Mouse (Mus musculus): ENCODE measurements at regions not wholly inside any gene's neighbourhood (a gene's known extent, or its start where the extent isn't known, plus 50 kb on each side); places are given as distances from the start of the nearest gene placed in this dataset.

- DNase-seq (ENCODE audit: low spot score): no peak
These were observed 52.5 kb downstream of the Adm start for GRCm38 (mm10) chr7:110679916-110680315.

- no peak for DNase-seq (ENCODE audit: low spot score)
These were observed 55.5 kb downstream of the Adm start for GRCm38 (mm10) chr7:110682911-110683310.

GRCm38 (mm10) chr7:110688884-110689681 is 61.6 kb downstream of the Adm start:
- DNase-seq (ENCODE audit: low spot score): peak; percentile 51

- DNase-seq (ENCODE audit: low spot score): no peak
These were observed 62.8 kb downstream of the Adm start for GRCm38 (mm10) chr7:110690241-110690640.

GRCm38 (mm10) chr7:110690856-110691255 is 63.4 kb downstream of the Adm start:
- DNase-seq (ENCODE audit: low spot score): no peak

- no peak for DNase-seq (ENCODE audit: low spot score)
These were observed 66.8 kb downstream of the Adm start for GRCm38 (mm10) chr7:110694262-110694661.

- DNase-seq (ENCODE audit: low spot score): no peak
These were observed 68.3 kb downstream of the Adm start for GRCm38 (mm10) chr7:110695729-110696128.

- DNase-seq (ENCODE audit: low spot score): no peak
These were observed 69.5 kb upstream of the Ampd3 start for GRCm38 (mm10) chr7:110698211-110699153.

GRCm38 (mm10) chr7:110699596-110699995 is 68.4 kb upstream of the Ampd3 start:
- DNase-seq (ENCODE audit: low spot score): no peak

- DNase-seq (ENCODE audit: low spot score): peak; percentile 60
These were observed 66.2 kb upstream of the Ampd3 start for GRCm38 (mm10) chr7:110701681-110702413.

GRCm38 (mm10) chr7:110702414-110702783 is 65.6 kb upstream of the Ampd3 start:
- DNase-seq (ENCODE audit: low spot score): no peak

- DNase-seq (ENCODE audit: low spot score): no peak
These were observed 62.5 kb upstream of the Ampd3 start for GRCm38 (mm10) chr7:110705311-110706000.

- no peak for DNase-seq (ENCODE audit: low spot score)
These were observed 61.9 kb upstream of the Ampd3 start for GRCm38 (mm10) chr7:110706001-110706695.

- no peak for DNase-seq (ENCODE audit: low spot score)
These were observed 61.3 kb upstream of the Ampd3 start for GRCm38 (mm10) chr7:110706696-110707087.

- DNase-seq (ENCODE audit: low spot score): no peak
These were observed 59.9 kb upstream of the Ampd3 start for GRCm38 (mm10) chr7:110708116-110708515.

GRCm38 (mm10) chr7:110708781-110709180 is 59.2 kb upstream of the Ampd3 start:
- DNase-seq (ENCODE audit: low spot score): no peak

GRCm38 (mm10) chr7:110709606-110710005 is 58.4 kb upstream of the Ampd3 start:
- no peak for DNase-seq (ENCODE audit: low spot score)

GRCm38 (mm10) chr7:110710256-110710962 is 57.6 kb upstream of the Ampd3 start:
- no peak for DNase-seq (ENCODE audit: low spot score)

- DNase-seq (ENCODE audit: low spot score): no peak
These were observed 54.3 kb upstream of the Ampd3 start for GRCm38 (mm10) chr7:110713661-110714060.

- DNase-seq (ENCODE audit: low spot score): no peak
These were observed 52.9 kb upstream of the Ampd3 start for GRCm38 (mm10) chr7:110715110-110715509.

All from retina, embryonic 14.5 days (tissue).